Mouse (Mus musculus) lung, embryonic 14.5 days (tissue): ENCODE measurements around the gene Neurl3. TPM values are rescaled to one million over a fixed set of nuclear protein-coding genes. Genes with fewer than 3 reads are reported as not detected.
A peak's percentile ranks its signal among the peaks of the same experiment; 100 is the strongest.

Source experiments
- ATAC-seq: fragments of 200-750 bp; cut with Nextera tagmentation; 2 replicates; pipeline ENCODE4 v1.8.0; 2017; ENCODE audit warnings: mild to moderate bottlenecking, moderate TSS enrichment, moderate library complexity; ENCODE audit not compliant: insufficient read depth
- DNase-seq: peaks from one replicate; pipeline ENCODE4 v3.0.0-alpha.2; 2015
- H3K27ac ChIP-seq: fragments of 300-500 bp; sonication (generic); 2 replicates; pipeline ENCODE4 v1.5.1; 2014; ENCODE audit warnings: low read depth, mild to moderate bottlenecking, moderate library complexity
- H3K27me3 ChIP-seq: fragments of 300-500 bp; sonication (generic); 2 replicates; pipeline ENCODE4 v1.6.1; 2014; ENCODE audit warnings: low read length, control low read depth; ENCODE audit not compliant: insufficient read depth
- H3K36me3 ChIP-seq: fragments of 300-500 bp; sonication (generic); 2 replicates; pipeline ENCODE4 v1.6.1; 2014; ENCODE audit warnings: control low read depth; ENCODE audit not compliant: insufficient read depth
- H3K4me1 ChIP-seq: fragments of 300-500 bp; sonication (generic); 2 replicates; pipeline ENCODE4 v1.6.1; 2014; ENCODE audit warnings: antibody characterized with exemption, control low read depth; ENCODE audit not compliant: insufficient read depth
- H3K4me2 ChIP-seq: fragments of 300-500 bp; sonication (generic); 2 replicates; pipeline ENCODE4 v1.6.1; 2014; ENCODE audit warnings: mild to moderate bottlenecking
- H3K4me3 ChIP-seq: fragments of 300-500 bp; sonication (generic); 2 replicates; pipeline ENCODE4 v1.5.1; 2014; ENCODE audit warnings: low read depth, low read length
- H3K9ac ChIP-seq: fragments of 300-500 bp; sonication (generic); 2 replicates; pipeline ENCODE4 v1.6.1; 2014
- H3K9me3 ChIP-seq: fragments of 300-500 bp; sonication (generic); 2 replicates; pipeline ENCODE4 v1.6.1; 2016; ENCODE audit warnings: low read depth, low read length, control low read depth
- CTCF ChIP-seq: IDR thresholded peaks from 2 replicates; pipeline ENCODE4 v1.5.1; 2016; ENCODE audit warnings: antibody characterized with exemption, low read depth
- WGBS: fragments of 180-500 bp; shearing (Covaris S2); extraction: QIAGEN DNeasy Blood & Tissue Kit; methylation state at CpG from one replicate; pipeline ENCODE4 v1.1.7; 2014; 5-methylcytosine and 5-hydroxymethylcytosine counted together
- polyA plus RNA-seq: library from polyadenylated mRNA; unstranded; fragments of >200 nt; fragmentation: Nextera tagmentation; extraction: Ambion mirVana; gene quantifications from 2 replicates; pipeline ENCODE4 v1.2.1, GENCODE M21; 2014

Neurl3 gene
- polyA plus RNA-seq, 1 experiment from 2014 or later, result 2.6 TPM

DNA sequence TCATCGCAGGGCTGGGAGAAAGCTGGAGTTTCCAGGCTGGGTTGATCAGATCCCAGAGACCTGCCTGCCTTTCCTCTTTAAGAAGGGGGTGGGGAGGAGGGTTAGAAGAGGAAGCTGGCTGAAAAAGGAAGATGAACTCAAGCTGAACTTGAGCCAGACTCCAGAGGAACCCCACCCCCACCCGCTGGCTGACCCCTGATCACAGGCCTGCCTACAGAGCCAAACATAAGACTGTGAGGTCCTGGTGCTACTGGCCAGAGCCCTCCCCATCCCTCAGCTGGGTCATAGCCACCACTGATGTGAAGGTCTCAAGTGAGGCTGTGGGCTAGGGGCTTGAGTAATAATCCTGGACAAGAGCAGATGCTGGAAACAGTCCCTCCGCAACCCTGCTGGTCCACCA is 3.8 kb downstream of the Neurl3 start:
- TF ChIP-seq CTCF, result no peak
- peak overlapping the region; percentile 3; the same call in 1 of the 2 replicates for H3K27ac ChIP-seq
- no peak overlapping the region for H3K4me3 ChIP-seq
- WGBS, result 36% methylated on average over 3 of the region's 3 CpGs
- no peak overlapping the region for H3K9ac ChIP-seq
- DNase-seq, result peak; percentile 68
- peaks cover 15% of the 10 kb centered on the region for H3K4me1 ChIP-seq
- ATAC-seq, result peak; percentile 67
- no peaks in the 10 kb centered on the region; the same call in 1 of the 2 replicates for H3K27me3 ChIP-seq
- no peaks in the 10 kb centered on the region for H3K9me3 ChIP-seq
- H3K36me3 ChIP-seq, result no peaks in the 10 kb centered on the region
- H3K4me2 ChIP-seq, result peak overlapping the region; percentile 3; the same call in 1 of the 2 replicates

DNA sequence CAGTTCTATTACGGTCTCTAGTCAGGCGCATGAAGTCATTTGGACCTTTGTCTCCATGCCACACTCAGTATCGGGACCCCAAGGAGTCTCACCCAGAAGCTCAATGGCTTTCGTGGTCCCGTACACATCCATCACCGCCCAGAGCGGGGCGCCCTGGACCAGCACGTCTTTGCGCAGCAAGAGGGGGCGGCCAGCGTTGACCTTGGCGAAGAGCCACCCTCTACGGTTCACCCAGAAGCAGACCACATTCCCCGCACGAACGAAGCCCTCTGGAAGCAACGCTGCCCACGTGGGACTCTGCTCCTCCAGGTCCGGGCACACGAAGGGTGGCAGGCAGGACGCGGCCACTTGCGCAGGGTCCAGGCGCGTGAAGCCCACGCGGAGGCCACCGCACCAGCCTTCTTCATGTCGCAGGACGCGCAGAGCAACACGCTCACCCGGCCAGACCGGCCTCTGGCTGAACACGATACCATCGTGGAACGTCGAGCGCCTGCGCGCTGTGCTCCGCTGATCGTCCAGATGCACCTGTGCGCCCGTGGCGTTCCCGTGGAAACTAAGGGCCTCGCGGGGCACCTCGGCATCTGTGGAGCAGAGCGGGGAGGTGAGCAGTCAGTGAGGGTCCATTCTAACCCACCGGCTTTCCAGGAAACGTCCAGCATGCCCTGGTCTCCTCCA is 5.2 kb downstream of the Neurl3 start:
- H3K4me2 ChIP-seq, result peak overlapping the region; percentile 54
- H3K4me1 ChIP-seq, result peaks cover 15% of the 10 kb centered on the region
- H3K27ac ChIP-seq, result no peak overlapping the region
- no peaks in the 10 kb centered on the region for H3K9me3 ChIP-seq
- peak overlapping the region; percentile 20 for H3K4me3 ChIP-seq
- no peak for DNase-seq
- 28% methylated on average over 54 of the region's 54 CpGs for WGBS
- TF ChIP-seq CTCF, result no peak
- no peaks in the 10 kb centered on the region for H3K36me3 ChIP-seq
- no peak overlapping the region; the same call in 1 of the 2 replicates for H3K9ac ChIP-seq
- ATAC-seq, result no peak
- no peaks in the 10 kb centered on the region; the same call in 1 of the 2 replicates for H3K27me3 ChIP-seq

DNA sequence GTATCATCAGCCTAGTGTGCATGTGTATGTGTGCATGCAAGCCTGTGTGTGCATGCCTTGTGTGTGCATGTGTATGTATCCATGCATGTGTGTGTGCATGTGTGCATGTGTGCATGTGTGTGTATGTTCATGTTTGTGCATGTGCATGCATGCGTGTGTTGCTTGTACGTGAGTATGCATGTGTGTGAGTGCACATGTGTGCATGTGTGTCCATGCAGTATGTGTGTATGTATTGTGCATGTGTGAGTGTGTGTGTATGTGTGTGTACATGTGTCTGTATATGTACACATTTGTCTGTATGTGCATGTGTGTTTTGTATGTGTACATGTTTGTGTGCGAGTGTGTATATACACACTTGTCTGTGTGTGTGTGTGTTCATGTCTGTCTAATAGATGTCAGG is 6.9 kb downstream of the Neurl3 start:
- H3K27ac ChIP-seq, result no peak overlapping the region
- H3K4me3 ChIP-seq, result no peak overlapping the region
- no peaks in the 10 kb centered on the region; the same call in 1 of the 2 replicates for H3K27me3 ChIP-seq
- H3K4me1 ChIP-seq, result peaks cover 15% of the 10 kb centered on the region
- 92% methylated on average over 3 of the region's 3 CpGs for WGBS
- no peak for TF ChIP-seq CTCF
- DNase-seq (no peak), ATAC-seq (no peak)
- H3K36me3 ChIP-seq, result no peaks in the 10 kb centered on the region
- H3K9ac ChIP-seq, result no peak overlapping the region
- H3K4me2 ChIP-seq, result no peak overlapping the region
- no peaks in the 10 kb centered on the region for H3K9me3 ChIP-seq

DNA sequence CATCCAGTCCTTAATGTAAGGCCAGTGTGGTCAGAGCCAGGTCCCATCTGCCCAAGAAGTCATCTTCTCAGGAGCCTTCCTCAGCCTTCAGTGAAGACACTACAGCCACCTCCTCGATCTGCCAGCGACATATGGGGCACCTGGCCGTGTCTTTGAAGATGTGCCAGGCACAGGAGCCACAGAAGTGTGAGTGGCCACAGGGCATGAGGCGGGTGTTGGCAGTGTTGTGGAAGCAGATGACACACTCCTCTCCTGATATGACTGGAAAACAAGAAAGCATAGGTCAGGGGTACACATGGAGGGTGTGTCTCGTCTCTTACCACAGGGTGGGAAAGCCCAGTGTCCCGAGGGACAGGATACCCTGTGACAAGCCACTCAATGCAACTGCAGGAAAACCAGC is 8.2 kb downstream of the Neurl3 start:
- WGBS, result 78% methylated on average over 6 of the region's 6 CpGs
- ATAC-seq, result no peak
- Histone ChIP-seq H3K9ac (no peak overlapping the region), H3K27ac (no peak overlapping the region), H3K4me3 (no peak overlapping the region), H3K36me3 (no peaks in the 10 kb centered on the region), H3K4me2 (no peak overlapping the region), H3K27me3 (no peaks in the 10 kb centered on the region; the same call in 1 of the 2 replicates), H3K9me3 (no peaks in the 10 kb centered on the region), H3K4me1 (peaks cover 10% of the 10 kb centered on the region)
- no peak for DNase-seq
- no peak for TF ChIP-seq CTCF

DNA sequence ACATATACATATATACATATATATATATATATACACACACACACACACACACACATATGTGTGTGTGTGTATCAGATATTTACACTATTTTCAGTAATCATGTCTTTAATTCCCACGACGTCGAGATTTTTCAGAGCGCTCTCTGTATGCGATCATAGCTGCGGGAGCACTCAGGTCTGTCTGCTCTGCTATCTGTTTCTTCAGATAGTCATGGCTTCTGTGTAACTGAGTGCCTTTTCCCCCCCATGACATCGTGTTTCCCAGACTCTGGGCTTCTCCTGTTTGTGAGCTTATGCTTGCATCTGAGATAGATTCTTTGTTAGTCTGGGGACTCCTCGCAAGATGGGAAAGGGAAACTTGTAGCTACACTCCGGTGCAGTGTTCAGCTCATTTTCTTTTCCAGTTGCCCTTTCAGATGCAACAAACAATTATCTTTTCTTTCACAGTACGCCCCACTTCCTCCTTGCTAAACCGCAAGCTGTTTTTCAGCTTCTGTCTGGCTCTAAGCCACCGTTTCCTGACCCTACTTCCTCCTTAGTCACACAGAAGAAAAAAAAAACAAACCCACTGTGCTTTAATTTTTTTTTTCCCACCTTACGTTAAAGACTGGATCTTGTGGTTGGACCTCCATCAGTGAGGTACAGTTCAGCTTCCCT is 10.5 kb downstream of the Neurl3 start:
- TF ChIP-seq CTCF, result no peak
- ATAC-seq (no peak), DNase-seq (peak; percentile 79)
- Histone ChIP-seq H3K9me3 (no peaks in the 10 kb centered on the region), H3K27me3 (no peaks in the 10 kb centered on the region), H3K4me2 (peak overlapping the region; percentile 40; the same call in 1 of the 2 replicates), H3K36me3 (no peaks in the 10 kb centered on the region), H3K4me1 (no peaks in the 10 kb centered on the region), H3K9ac (no peak overlapping the region), H3K27ac (peak overlapping the region; percentile 67; the same call in 1 of the 2 replicates), H3K4me3 (no peak overlapping the region)
- WGBS, result 46% methylated on average over 13 of the region's 13 CpGs

DNA sequence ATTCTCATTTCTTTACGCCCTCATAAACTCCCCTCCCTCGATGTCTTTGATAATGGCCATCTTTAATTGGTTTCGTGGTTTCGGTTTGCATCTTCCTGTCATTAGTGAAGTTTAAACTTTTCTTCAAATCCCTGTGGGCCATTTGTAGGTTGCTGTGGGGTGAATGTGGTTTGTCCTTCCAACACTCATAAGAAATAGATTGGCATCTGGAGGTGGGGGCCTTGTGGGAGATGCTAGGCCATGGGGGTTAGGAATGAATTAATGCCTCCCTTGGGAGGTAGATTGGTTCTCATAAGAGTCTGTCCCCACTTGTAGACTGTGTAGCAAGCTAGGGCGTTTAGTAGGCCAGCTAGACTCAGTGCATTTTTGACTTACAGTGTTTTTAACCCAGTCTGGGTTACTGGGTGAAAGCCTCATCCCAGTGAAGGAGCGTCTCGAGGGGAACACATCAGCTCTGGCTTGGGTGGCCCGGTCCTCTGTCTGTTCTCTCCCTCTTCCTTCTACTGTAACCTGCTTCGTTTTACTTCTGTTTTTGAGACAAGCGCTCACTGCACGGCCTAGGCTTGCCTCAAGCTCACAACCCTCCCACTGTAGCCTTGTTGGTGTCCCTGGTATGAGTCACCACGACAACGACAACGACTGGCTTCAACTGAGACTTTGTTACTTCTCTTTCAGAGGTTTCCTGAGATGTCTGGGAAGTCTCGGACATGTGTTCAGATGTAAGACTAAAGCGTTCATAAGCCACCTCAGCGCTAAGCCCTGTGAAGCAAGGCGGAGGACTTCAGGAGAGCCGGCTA is 12.6 kb downstream of the Neurl3 start:
- no peak overlapping the region for H3K9ac ChIP-seq
- H3K27ac ChIP-seq, result no peak overlapping the region
- no peaks in the 10 kb centered on the region for H3K4me1 ChIP-seq
- H3K27me3 ChIP-seq, result no peaks in the 10 kb centered on the region
- H3K4me3 ChIP-seq, result no peak overlapping the region
- no peaks in the 10 kb centered on the region for H3K36me3 ChIP-seq
- TF ChIP-seq CTCF, result no peak
- WGBS, result 78% methylated on average over 19 of the region's 19 CpGs
- ATAC-seq, result no peak
- DNase-seq, result no peak
- H3K9me3 ChIP-seq, result no peaks in the 10 kb centered on the region
- no peak overlapping the region for H3K4me2 ChIP-seq

DNA sequence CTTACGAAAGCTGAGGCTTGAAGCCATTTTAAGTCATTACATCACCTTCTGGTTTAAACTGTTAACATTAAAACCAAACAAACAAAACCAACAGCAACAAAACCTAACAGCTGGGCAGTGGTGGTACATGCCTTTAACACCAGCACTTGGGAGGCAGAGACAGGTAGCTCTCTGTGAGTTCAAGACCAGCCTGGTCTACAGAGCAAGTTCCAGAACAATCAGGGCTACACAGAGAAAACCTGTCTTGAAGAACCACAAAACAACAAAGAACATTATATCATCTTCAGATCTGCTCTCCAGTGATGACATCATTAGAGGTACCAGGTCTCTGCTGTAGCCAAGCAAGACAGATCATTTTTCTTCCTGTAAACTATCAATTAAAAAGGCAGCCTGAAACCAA is 14.1 kb downstream of the Neurl3 start:
- Histone ChIP-seq H3K4me2 (no peak overlapping the region), H3K27ac (no peak overlapping the region), H3K36me3 (no peaks in the 10 kb centered on the region), H3K9me3 (peaks cover 4% of the 10 kb centered on the region; the same call in 1 of the 2 replicates), H3K4me3 (no peak overlapping the region), H3K9ac (no peak overlapping the region), H3K27me3 (peaks cover 3% of the 10 kb centered on the region; the same call in 1 of the 2 replicates), H3K4me1 (no peaks in the 10 kb centered on the region)
- no peak for ATAC-seq
- DNase-seq, result no peak
- 88% methylated on average over 1 of the region's 1 CpGs for WGBS
- no peak for TF ChIP-seq CTCF
